Mouse (Mus musculus) liver, postnatal 0 days (tissue): ENCODE measurements around the gene Gm49378. TPM values are rescaled to one million over a fixed set of nuclear protein-coding genes. Genes with fewer than 3 reads are reported as not detected.

ENCODE experiments used
- ATAC-seq: fragments of 200-750 bp; cut with Nextera tagmentation; 2 replicates; pipeline ENCODE4 v1.8.0; 2017; ENCODE audit warnings: mild to moderate bottlenecking, moderate library complexity
- DNase-seq: peaks from one replicate; pipeline ENCODE4 v3.0.0-alpha.2; 2016
- H3K27ac ChIP-seq: fragments of 300-500 bp; sonication (generic); 2 replicates; pipeline ENCODE4 v1.5.1; 2014; ENCODE audit warnings: antibody characterized with exemption, moderate library complexity, mild to moderate bottlenecking, low read depth
- H3K27me3 ChIP-seq: fragments of 300-500 bp; sonication (generic); 2 replicates; pipeline ENCODE4 v1.6.1; 2014; ENCODE audit warnings: low read length, control low read depth, mixed read lengths; ENCODE audit not compliant: insufficient read depth
- H3K36me3 ChIP-seq: fragments of 300-500 bp; sonication (generic); replicated peaks from 2 replicates; pipeline ENCODE4 v1.6.1; 2014; ENCODE audit warnings: mild to moderate bottlenecking, control low read depth, low read length, moderate library complexity, mixed read lengths; ENCODE audit not compliant: insufficient read depth
- H3K4me1 ChIP-seq: fragments of 300-500 bp; sonication (generic); 2 replicates; pipeline ENCODE4 v1.6.1; 2014; ENCODE audit warnings: antibody characterized with exemption, mild to moderate bottlenecking, control low read depth; ENCODE audit not compliant: insufficient read depth
- H3K4me2 ChIP-seq: fragments of 300-500 bp; sonication (generic); 2 replicates; pipeline ENCODE4 v1.6.1; 2014; ENCODE audit warnings: low read depth, mild to moderate bottlenecking, low read length, moderate library complexity, mixed read lengths
- H3K4me3 ChIP-seq: fragments of 300-500 bp; sonication (generic); 2 replicates; pipeline ENCODE4 v1.5.1; 2014; ENCODE audit warnings: low read depth, low read length
- H3K9ac ChIP-seq: fragments of 300-500 bp; sonication (generic); replicated peaks from 2 replicates; pipeline ENCODE4 v1.6.1; 2014; ENCODE audit warnings: mild to moderate bottlenecking, moderate library complexity
- H3K9me3 ChIP-seq: fragments of 300-500 bp; sonication (generic); 2 replicates; pipeline ENCODE4 v1.6.1; 2016; ENCODE audit warnings: mild to moderate bottlenecking, control low read depth, low read length, mixed read lengths
- CTCF ChIP-seq: sonication (generic); IDR thresholded peaks from 2 replicates; pipeline ENCODE4 v1.5.1; 2016; ENCODE audit warnings: antibody characterized with exemption, low read depth
- EP300 ChIP-seq: IDR thresholded peaks from 2 replicates; pipeline ENCODE4 v1.6.1; 2016; ENCODE audit warnings: antibody characterized with exemption, low read depth, mild to moderate bottlenecking
- WGBS: fragments of 180-500 bp; shearing (Covaris S2); extraction: QIAGEN DNeasy Blood & Tissue Kit; methylation state at CpG from one replicate; pipeline ENCODE4 v1.1.7; 2014; ENCODE audit not compliant: insufficient replicate concordance; 5-methylcytosine and 5-hydroxymethylcytosine counted together
- polyA plus RNA-seq: library from polyadenylated mRNA; unstranded; fragments of >200 nt; fragmentation: Nextera tagmentation; extraction: Ambion mirVana; gene quantifications from 2 replicates; pipeline ENCODE4 v1.2.1, GENCODE M21; 2015

Gene Gm49378
- polyA plus RNA-seq, 1 experiment from 2014 or later, result 0.99 TPM

GRCm38 (mm10) chr14:55640816-55641215 is 3.1 kb upstream of the Gm49378 start:
- no peak overlapping the region for H3K27ac ChIP-seq
- peaks cover 47% of the 10 kb centered on the region for H3K36me3 ChIP-seq
- no peak for TF ChIP-seq EP300
- no peaks in the 10 kb centered on the region for H3K9me3 ChIP-seq
- no peak overlapping the region for H3K4me3 ChIP-seq
- ATAC-seq (no peak), DNase-seq (no peak)
- H3K4me2 ChIP-seq, result no peak overlapping the region
- peaks cover 19% of the 10 kb centered on the region for H3K4me1 ChIP-seq
- H3K27me3 ChIP-seq, result no peaks in the 10 kb centered on the region
- no peak overlapping the region for H3K9ac ChIP-seq
- 95% methylated on average over 14 of the region's 14 CpGs for WGBS

- peak within 1 kb of the TSS; percentile 53; the same call in 1 of the 2 replicates for H3K27ac ChIP-seq
- ATAC-seq, result peak; percentile 95
- WGBS, result 1% methylated on average over 33 of the region's 33 CpGs
These were observed 2.1 kb downstream of the Gm49378 start, which contains the start of gene Ipo4 for GRCm38 (mm10) chr14:55635523-55636007. Gene Ipo4 (minus strand): TSS chr14:55635957.

GRCm38 (mm10) chr14:55634874-55635522 is 2.7 kb downstream of the Gm49378 start:
- TF ChIP-seq EP300 (no peak), CTCF (no peak)
- peak overlapping the region; percentile 55 for H3K4me3 ChIP-seq
- peak overlapping the region; percentile 61 for H3K9ac ChIP-seq
- no peaks in the 10 kb centered on the region for H3K27me3 ChIP-seq
- no peaks in the 10 kb centered on the region for H3K9me3 ChIP-seq
- peak overlapping the region; percentile 82 for H3K4me2 ChIP-seq
- peaks cover 69% of the 10 kb centered on the region for H3K36me3 ChIP-seq
- DNase-seq (no peak), ATAC-seq (peak; percentile 40)
- peaks cover 7% of the 10 kb centered on the region for H3K4me1 ChIP-seq
- H3K27ac ChIP-seq, result no peak overlapping the region
- WGBS, result 9% methylated on average over 19 of the region's 23 CpGs

More at GRCm38 (mm10) chr14:55635523-55636007, 2.1 kb downstream of the Gm49378 start, which contains the start of gene Ipo4:
- Histone ChIP-seq H3K9me3 (no peaks in the 10 kb centered on the region), H3K27me3 (no peaks in the 10 kb centered on the region), H3K4me2 (peak within 1 kb of the TSS; percentile 82), H3K9ac (peak within 1 kb of the TSS; percentile 61), H3K4me3 (peak within 1 kb of the TSS; percentile 55), H3K36me3 (peaks cover 69% of the 10 kb centered on the region), H3K4me1 (peaks cover 7% of the 10 kb centered on the region)
- DNase-seq, result peak; percentile 92
- TF ChIP-seq EP300, result 0 out of 2 replicates have a peak, but pooled peaks have one; percentile 16
- no peak for TF ChIP-seq CTCF

GRCm38 (mm10) chr14:55629312-55629711 is 8.4 kb downstream of the Gm49378 start:
- no peaks in the 10 kb centered on the region for H3K9me3 ChIP-seq
- H3K27ac ChIP-seq, result no peak overlapping the region
- peaks cover 71% of the 10 kb centered on the region for H3K36me3 ChIP-seq
- TF ChIP-seq EP300 (no peak), CTCF (peak; percentile 90)
- DNase-seq, result peak; percentile 78
- no peak overlapping the region for H3K4me3 ChIP-seq
- H3K4me2 ChIP-seq, result no peak overlapping the region
- H3K4me1 ChIP-seq, result no peaks in the 10 kb centered on the region
- 45% methylated on average over 5 of the region's 5 CpGs for WGBS
- H3K9ac ChIP-seq, result no peak overlapping the region
- peak; percentile 35; the same call in 1 of the 2 replicates for ATAC-seq
- H3K27me3 ChIP-seq, result no peaks in the 10 kb centered on the region

GRCm38 (mm10) chr14:55628077-55628827 is 9.4 kb downstream of the Gm49378 start:
- ATAC-seq, result peak; percentile 62

More at GRCm38 (mm10) chr14:55628077-55628827, 9.4 kb downstream of the Gm49378 start:
- Histone ChIP-seq H3K4me3 (no peak overlapping the region), H3K9ac (no peak overlapping the region), H3K4me2 (no peak overlapping the region), H3K4me1 (no peaks in the 10 kb centered on the region), H3K27me3 (no peaks in the 10 kb centered on the region), H3K27ac (no peak overlapping the region), H3K9me3 (no peaks in the 10 kb centered on the region), H3K36me3 (peaks cover 61% of the 10 kb centered on the region)
- TF ChIP-seq EP300 (no peak), CTCF (no peak)
- no peak for DNase-seq
- WGBS, result 85% methylated on average over 27 of the region's 27 CpGs
